Mouse (Mus musculus): ENCODE data around the gene Magi3. TPM values are rescaled to one million over a fixed set of nuclear protein-coding genes. Genes with fewer than 3 reads are reported as not detected.

The Magi3 gene
- polyA plus RNA-seq (2015; fragmentation: Nextera tagmentation; extraction: Ambion mirVana), result 4.7 and 4.9 TPM in 2 replicates

GRCm38 (mm10) chr3:104220295-104220965 is at the start of gene Magi3:
Gene Magi3, minus strand, starts transcription at chr3:104220374.
- Histone ChIP-seq H3K4me2 (ENCODE audit: low read length) (peak within 1 kb of the TSS; percentile 66), H3K9ac (ENCODE audit: low read depth, low read length) (peak within 1 kb of the TSS; percentile 95), H3K27me3 (replicated peaks; ENCODE audit: control insufficient read depth, insufficient read depth, low read length) (no peaks in the 10 kb centered on the region), H3K4me1 (ENCODE audit: control insufficient read depth, insufficient read depth, low read depth, low read length) (peaks cover 4% of the 10 kb centered on the region), H3K9me3 (ENCODE audit: control insufficient read depth, low read length) (no peaks in the 10 kb centered on the region), H3K36me3 (ENCODE audit: control insufficient read depth, insufficient read depth, low read length) (no peaks in the 10 kb centered on the region), H3K27ac (ENCODE audit: low read depth, low read length) (peak within 1 kb of the TSS; percentile 97), H3K4me3 (ENCODE audit: low read length) (peak within 1 kb of the TSS; percentile 90)
- ATAC-seq, result peak; percentile 100
- WGBS, result under 1% methylated on average over 46 of the region's 46 CpGs

GRCm38 (mm10) chr3:104264530-104265145 is 44.5 kb upstream of the Magi3 start:
- ATAC-seq, result no peak
- Histone ChIP-seq H3K9ac (ENCODE audit: low read depth, low read length) (no peak overlapping the region), H3K27me3 (replicated peaks; ENCODE audit: control insufficient read depth, insufficient read depth, low read length) (no peaks in the 10 kb centered on the region), H3K4me3 (ENCODE audit: low read length) (no peak overlapping the region), H3K4me1 (ENCODE audit: control insufficient read depth, insufficient read depth, low read depth, low read length) (no peaks in the 10 kb centered on the region), H3K4me2 (ENCODE audit: low read length) (no peak overlapping the region), H3K27ac (ENCODE audit: low read depth, low read length) (no peak overlapping the region), H3K36me3 (ENCODE audit: control insufficient read depth, insufficient read depth, low read length) (no peaks in the 10 kb centered on the region), H3K9me3 (ENCODE audit: control insufficient read depth, low read length) (no peaks in the 10 kb centered on the region)
- 85% methylated on average over 6 of the region's 6 CpGs for WGBS

- H3K4me1 ChIP-seq (ENCODE audit: control insufficient read depth, insufficient read depth, low read depth, low read length), result no peaks in the 10 kb centered on the region
- no peaks in the 10 kb centered on the region for H3K27me3 ChIP-seq (replicated peaks; ENCODE audit: control insufficient read depth, insufficient read depth, low read length)
- WGBS, result 58% methylated on average over 5 of the region's 5 CpGs
- no peak for ATAC-seq
- H3K4me3 ChIP-seq (ENCODE audit: low read length), result no peak overlapping the region
- no peak overlapping the region for H3K9ac ChIP-seq (ENCODE audit: low read depth, low read length)
- H3K36me3 ChIP-seq (ENCODE audit: control insufficient read depth, insufficient read depth, low read length), result no peaks in the 10 kb centered on the region
- no peak overlapping the region for H3K27ac ChIP-seq (ENCODE audit: low read depth, low read length)
- H3K9me3 ChIP-seq (ENCODE audit: control insufficient read depth, low read length), result no peaks in the 10 kb centered on the region
- no peak overlapping the region for H3K4me2 ChIP-seq (ENCODE audit: low read length)
Observed at GRCm38 (mm10) chr3:104260221-104260620, 40.0 kb upstream of the Magi3 start.

GRCm38 (mm10) chr3:104259168-104259567 is 39.0 kb upstream of the Magi3 start:
- no peaks in the 10 kb centered on the region for H3K27me3 ChIP-seq (replicated peaks; ENCODE audit: control insufficient read depth, insufficient read depth, low read length)
- WGBS, result 88% methylated on average over 4 of the region's 4 CpGs
- H3K27ac ChIP-seq (ENCODE audit: low read depth, low read length), result no peak overlapping the region
- H3K4me1 ChIP-seq (ENCODE audit: control insufficient read depth, insufficient read depth, low read depth, low read length), result no peaks in the 10 kb centered on the region
- H3K9ac ChIP-seq (ENCODE audit: low read depth, low read length), result no peak overlapping the region
- no peak for ATAC-seq
- no peak overlapping the region for H3K4me2 ChIP-seq (ENCODE audit: low read length)
- no peaks in the 10 kb centered on the region for H3K9me3 ChIP-seq (ENCODE audit: control insufficient read depth, low read length)
- H3K36me3 ChIP-seq (ENCODE audit: control insufficient read depth, insufficient read depth, low read length), result no peaks in the 10 kb centered on the region
- H3K4me3 ChIP-seq (ENCODE audit: low read length), result no peak overlapping the region

DNA sequence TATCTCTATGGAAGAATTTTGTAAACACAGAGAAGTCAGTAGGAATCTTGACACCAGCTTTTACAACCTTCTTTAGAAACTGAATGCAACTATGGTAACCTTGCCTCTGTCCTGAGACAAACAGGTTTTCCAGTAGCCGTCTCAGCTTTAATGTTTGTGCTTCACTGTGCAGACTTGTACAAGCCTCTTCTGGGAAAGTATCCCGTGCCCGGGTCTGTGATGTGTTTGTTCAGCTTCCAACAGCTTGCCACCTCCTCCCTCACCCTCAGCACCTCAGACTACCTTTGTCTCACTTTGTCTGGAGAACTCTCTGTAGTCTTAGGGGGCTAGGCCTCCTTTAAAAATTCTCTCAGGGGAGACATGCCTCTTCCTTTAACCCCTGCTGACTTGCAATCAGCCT is 36.9 kb upstream of the Magi3 start:
- Histone ChIP-seq H3K27me3 (replicated peaks; ENCODE audit: control insufficient read depth, insufficient read depth, low read length) (no peaks in the 10 kb centered on the region), H3K27ac (ENCODE audit: low read depth, low read length) (no peak overlapping the region), H3K9ac (ENCODE audit: low read depth, low read length) (no peak overlapping the region), H3K9me3 (ENCODE audit: control insufficient read depth, low read length) (no peaks in the 10 kb centered on the region), H3K36me3 (ENCODE audit: control insufficient read depth, insufficient read depth, low read length) (no peaks in the 10 kb centered on the region), H3K4me1 (ENCODE audit: control insufficient read depth, insufficient read depth, low read depth, low read length) (no peaks in the 10 kb centered on the region), H3K4me2 (ENCODE audit: low read length) (no peak overlapping the region), H3K4me3 (ENCODE audit: low read length) (no peak overlapping the region)
- 84% methylated on average over 3 of the region's 3 CpGs for WGBS
- ATAC-seq, result no peak

DNA sequence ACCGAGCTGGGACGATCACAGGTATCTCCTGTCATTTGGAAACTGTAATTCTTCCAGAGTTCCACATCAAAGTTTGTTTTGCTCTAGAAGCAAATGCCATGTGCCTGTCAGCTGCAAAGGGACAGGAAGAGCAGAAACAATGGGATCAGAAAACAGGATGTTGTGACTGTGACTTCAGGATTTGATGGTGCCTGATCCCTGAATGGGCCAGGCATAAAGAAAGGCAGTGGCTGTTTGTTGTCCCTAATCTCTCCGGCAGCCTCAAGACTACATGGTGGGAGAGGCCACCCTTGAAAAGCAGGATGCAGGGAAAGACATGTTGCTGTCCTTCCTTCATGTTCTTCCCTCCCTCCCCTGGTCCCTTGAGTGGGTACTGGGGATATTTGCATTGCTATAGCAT is 33.6 kb upstream of the Magi3 start:
- H3K9ac ChIP-seq (ENCODE audit: low read depth, low read length), result no peak overlapping the region
- no peak overlapping the region for H3K27ac ChIP-seq (ENCODE audit: low read depth, low read length)
- no peaks in the 10 kb centered on the region for H3K9me3 ChIP-seq (ENCODE audit: control insufficient read depth, low read length)
- H3K36me3 ChIP-seq (ENCODE audit: control insufficient read depth, insufficient read depth, low read length), result no peaks in the 10 kb centered on the region
- no peaks in the 10 kb centered on the region for H3K27me3 ChIP-seq (replicated peaks; ENCODE audit: control insufficient read depth, insufficient read depth, low read length)
- ATAC-seq, result no peak
- 78% methylated on average over 3 of the region's 3 CpGs for WGBS
- H3K4me2 ChIP-seq (ENCODE audit: low read length), result no peak overlapping the region
- H3K4me3 ChIP-seq (ENCODE audit: low read length), result no peak overlapping the region
- no peaks in the 10 kb centered on the region for H3K4me1 ChIP-seq (ENCODE audit: control insufficient read depth, insufficient read depth, low read depth, low read length)

- Histone ChIP-seq H3K27me3 (replicated peaks; ENCODE audit: control insufficient read depth, insufficient read depth, low read length) (no peaks in the 10 kb centered on the region), H3K36me3 (ENCODE audit: control insufficient read depth, insufficient read depth, low read length) (no peaks in the 10 kb centered on the region), H3K9ac (ENCODE audit: low read depth, low read length) (no peak overlapping the region), H3K4me2 (ENCODE audit: low read length) (no peak overlapping the region), H3K4me1 (ENCODE audit: control insufficient read depth, insufficient read depth, low read depth, low read length) (no peaks in the 10 kb centered on the region), H3K9me3 (ENCODE audit: control insufficient read depth, low read length) (no peaks in the 10 kb centered on the region), H3K4me3 (ENCODE audit: low read length) (no peak overlapping the region), H3K27ac (ENCODE audit: low read depth, low read length) (no peak overlapping the region)
- WGBS, result 84% methylated on average over 4 of the region's 4 CpGs
- no peak for ATAC-seq
Observed at GRCm38 (mm10) chr3:104247850-104248249, 27.7 kb upstream of the Magi3 start.

DNA sequence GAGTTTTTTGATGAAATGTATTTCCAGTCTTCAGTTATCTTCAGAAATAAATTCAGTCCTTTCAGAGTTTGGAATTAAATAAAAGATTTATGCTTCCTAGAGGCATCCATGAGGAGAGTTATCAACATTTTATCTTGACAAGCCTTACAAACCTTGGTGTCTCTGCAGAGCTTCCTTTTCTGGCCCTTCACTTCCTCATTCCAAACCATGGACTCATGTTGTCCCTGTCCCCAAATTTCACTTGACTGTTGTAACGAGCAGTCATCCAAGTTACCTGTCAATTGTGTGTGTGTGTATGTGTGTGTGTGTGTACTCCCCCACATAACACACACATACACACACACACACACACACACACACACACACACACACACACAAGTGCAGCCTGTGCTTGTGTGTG is 26.9 kb upstream of the Magi3 start:
- 83% methylated on average over 1 of the region's 1 CpGs for WGBS
- no peak overlapping the region for H3K4me2 ChIP-seq (ENCODE audit: low read length)

GRCm38 (mm10) chr3:104244373-104244772 is 24.2 kb upstream of the Magi3 start:
- H3K4me3 ChIP-seq (ENCODE audit: low read length), result no peak overlapping the region
- no peak overlapping the region for H3K9ac ChIP-seq (ENCODE audit: low read depth, low read length)
- no peaks in the 10 kb centered on the region for H3K36me3 ChIP-seq (ENCODE audit: control insufficient read depth, insufficient read depth, low read length)
- H3K27me3 ChIP-seq (replicated peaks; ENCODE audit: control insufficient read depth, insufficient read depth, low read length), result no peaks in the 10 kb centered on the region
- H3K27ac ChIP-seq (ENCODE audit: low read depth, low read length), result no peak overlapping the region
- 95% methylated on average over 8 of the region's 8 CpGs for WGBS
- H3K4me2 ChIP-seq (ENCODE audit: low read length), result no peak overlapping the region
- no peak for ATAC-seq
- no peaks in the 10 kb centered on the region for H3K9me3 ChIP-seq (ENCODE audit: control insufficient read depth, low read length)
- no peaks in the 10 kb centered on the region for H3K4me1 ChIP-seq (ENCODE audit: control insufficient read depth, insufficient read depth, low read depth, low read length)

More for the DNA sequence above, 26.9 kb upstream of the Magi3 start:
- Histone ChIP-seq H3K4me1 (ENCODE audit: control insufficient read depth, insufficient read depth, low read depth, low read length) (no peaks in the 10 kb centered on the region), H3K27me3 (replicated peaks; ENCODE audit: control insufficient read depth, insufficient read depth, low read length) (no peaks in the 10 kb centered on the region), H3K9ac (ENCODE audit: low read depth, low read length) (no peak overlapping the region), H3K9me3 (ENCODE audit: control insufficient read depth, low read length) (no peaks in the 10 kb centered on the region), H3K36me3 (ENCODE audit: control insufficient read depth, insufficient read depth, low read length) (no peaks in the 10 kb centered on the region), H3K27ac (ENCODE audit: low read depth, low read length) (no peak overlapping the region), H3K4me3 (ENCODE audit: low read length) (no peak overlapping the region)
- no peak for ATAC-seq

All from hindbrain, embryonic 16.5 days (tissue).